Mouse (Mus musculus): Measurements from ENCODE around the gene Fpr2.
"Not testable (repeated sequence)": the region's sequence is repeated elsewhere in the genome, so short reads cannot be mapped to it uniquely, and the experiment has no call there.

The Fpr2 gene

GRCm38 (mm10) chr17:17883840-17884239 is 3.8 kb upstream of the Fpr2 start, which contains the start of gene Fpr1:
Fpr1 (minus strand) TSS chr17:17883940.
- DNase-seq, result no peak

GRCm38 (mm10) chr17:17889732-17890425 is 2.3 kb downstream of the Fpr2 start:
- DNase-seq, result no peak

- DNase-seq, result peak; percentile 74
These were observed 8.4 kb downstream of the Fpr2 start for GRCm38 (mm10) chr17:17896039-17896438.

- no peak for DNase-seq
These were observed 11.6 kb downstream of the Fpr2 start for GRCm38 (mm10) chr17:17899268-17899667.

GRCm38 (mm10) chr17:17900768-17901167 is 13.1 kb downstream of the Fpr2 start:
- peak; percentile 48 for DNase-seq

DNA sequence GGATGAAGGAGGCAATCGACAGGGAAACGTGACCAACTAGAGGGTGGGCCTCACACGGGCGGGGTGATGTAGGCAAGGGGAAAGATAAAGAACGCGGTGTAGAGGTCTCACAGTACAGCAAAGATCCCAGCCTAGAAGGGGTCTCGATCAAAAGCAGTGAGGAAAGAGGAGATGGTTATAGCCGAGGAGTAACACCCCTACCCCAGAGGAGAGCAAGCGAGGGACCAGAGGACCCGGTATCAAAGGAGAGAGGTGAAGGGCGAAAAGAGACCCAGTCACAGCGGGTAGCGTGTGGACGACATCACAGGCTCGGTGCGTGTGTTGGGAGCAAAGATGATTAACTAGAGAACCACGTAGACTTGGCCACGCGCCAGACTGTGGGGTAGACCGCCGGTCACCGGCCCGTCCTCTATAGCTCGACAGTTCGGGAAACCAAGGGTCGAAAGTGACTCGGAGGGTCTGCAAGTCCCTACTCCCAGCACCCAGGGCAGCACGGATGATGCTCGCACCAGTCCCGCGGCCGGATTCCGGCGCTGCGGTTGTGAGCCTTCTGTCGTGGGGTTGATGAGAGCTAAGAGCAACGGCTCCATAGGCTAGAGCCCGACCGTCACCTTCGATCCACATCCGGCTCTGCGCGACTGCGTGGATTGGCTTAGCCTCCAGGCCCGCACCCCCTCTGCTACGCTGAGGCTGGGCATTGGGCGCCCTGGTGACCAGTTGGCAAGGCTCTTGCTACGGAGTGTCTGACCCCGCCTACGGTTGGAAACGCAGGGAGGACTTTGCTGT is 22.2 kb downstream of the Fpr2 start:
- DNase-seq, result peak; percentile 84

DNA sequence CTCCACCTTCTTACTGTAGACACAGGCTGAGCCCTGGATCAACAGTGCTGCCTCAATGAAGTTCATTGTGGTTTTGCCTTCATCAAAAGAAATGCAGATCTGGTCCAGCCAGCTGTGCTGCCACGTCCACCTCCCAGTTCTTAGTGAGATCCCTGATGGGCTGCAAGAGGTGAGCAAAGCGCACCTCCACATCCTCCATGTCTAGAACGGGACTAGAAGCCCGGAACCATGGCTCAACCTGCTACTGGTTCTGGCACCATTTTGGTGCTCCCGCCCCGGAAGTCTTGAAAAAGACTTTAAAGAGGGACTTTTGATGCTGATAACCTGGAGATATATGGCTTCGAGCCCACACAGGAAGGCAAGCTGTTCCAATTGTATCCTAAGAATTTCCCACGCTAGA is 25.0 kb downstream of the Fpr2 start:
- not testable (repeated sequence) for DNase-seq

- no peak for DNase-seq
These were observed 29.8 kb downstream of the Fpr2 start for GRCm38 (mm10) chr17:17917376-17917775.

DNA sequence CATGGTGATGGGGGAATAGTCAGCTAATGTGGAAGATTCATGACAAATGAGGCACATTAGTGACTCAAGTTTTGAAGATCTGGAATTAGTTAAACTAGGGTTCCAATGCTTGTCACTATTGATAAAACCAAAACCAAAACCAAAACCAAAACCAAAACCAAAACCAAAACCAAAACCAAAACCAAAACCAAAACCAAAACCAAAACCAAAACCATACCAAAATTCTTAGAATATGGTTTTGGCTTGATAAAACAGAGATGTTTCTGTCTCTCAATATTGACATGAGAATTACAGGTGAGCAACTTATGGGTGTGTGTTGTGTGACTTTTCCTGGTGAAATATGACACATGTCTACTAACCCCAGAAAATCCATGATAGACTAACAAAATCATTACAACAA is 30.2 kb downstream of the Fpr2 start:
- DNase-seq, result no peak
